Mouse (Mus musculus) left cerebral cortex, adult 8-10 months (tissue): Measurements from ENCODE around the gene Tmem132c. TPM values are rescaled to one million over a fixed set of nuclear protein-coding genes. Genes with fewer than 3 reads are reported as not detected.
A peak's percentile ranks its signal among the peaks of the same experiment; 100 is the strongest.

Source experiments
- DNase-seq, 2 experiments: peaks; one replicate each; pipeline ENCODE4 v3.0.0; 2022; ENCODE audit warnings: low spot score in 2 of 2
- total RNA-seq, 4 experiments: library from RNA; stranded (reverse); gene quantifications; 2 replicates each; pipeline ENCODE4 v1.2.4; 2022

The Tmem132c gene
- total RNA-seq, 4 experiments from 2014 or later, result 5.6 to 6.3 (median 6.2) TPM

GRCm38 (mm10) chr5:127405391-127406000, 163.9 kb downstream of the Tmem132c start:
- no peak for DNase-seq

- no peak for DNase-seq
These were observed 164.5 kb downstream of the Tmem132c start for GRCm38 (mm10) chr5:127406014-127406655.

- peak in 1 of 2 experiments; percentile 45 for DNase-seq
These were observed 174.9 kb downstream of the Tmem132c start for GRCm38 (mm10) chr5:127416536-127416935.

GRCm38 (mm10) chr5:127423936-127424335, 182.3 kb downstream of the Tmem132c start:
- no peak for DNase-seq

- DNase-seq, result no peak
These were observed 187.5 kb downstream of the Tmem132c start for GRCm38 (mm10) chr5:127429124-127429523.

- no peak for DNase-seq
These were observed 190.0 kb downstream of the Tmem132c start for GRCm38 (mm10) chr5:127431561-127431960.

- no peak for DNase-seq
These were observed 195.2 kb downstream of the Tmem132c start for GRCm38 (mm10) chr5:127436836-127437235.

GRCm38 (mm10) chr5:127438639-127439038, 197.0 kb downstream of the Tmem132c start:
- DNase-seq, result no peak

GRCm38 (mm10) chr5:127441963-127442362, 200.4 kb downstream of the Tmem132c start:
- DNase-seq, result no peak

- peak in 1 of 2 experiments; percentile 4 for DNase-seq
These were observed 212.0 kb downstream of the Tmem132c start for GRCm38 (mm10) chr5:127453580-127453979.

GRCm38 (mm10) chr5:127454068-127454467, 212.5 kb downstream of the Tmem132c start:
- no peak for DNase-seq

GRCm38 (mm10) chr5:127456076-127456475, 214.5 kb downstream of the Tmem132c start:
- DNase-seq, result no peak

- no peak for DNase-seq
These were observed 226.5 kb downstream of the Tmem132c start for GRCm38 (mm10) chr5:127468151-127468550.

- no peak for DNase-seq
These were observed 228.7 kb downstream of the Tmem132c start for GRCm38 (mm10) chr5:127470351-127470750.

GRCm38 (mm10) chr5:127471902-127472301, 230.3 kb downstream of the Tmem132c start:
- DNase-seq, result no peak

- no peak for DNase-seq
These were observed 232.1 kb downstream of the Tmem132c start for GRCm38 (mm10) chr5:127473706-127474105.

- no peak for DNase-seq
These were observed 233.2 kb downstream of the Tmem132c start for GRCm38 (mm10) chr5:127474856-127475255.

- no peak for DNase-seq
These were observed 236.2 kb downstream of the Tmem132c start for GRCm38 (mm10) chr5:127477790-127478189.

GRCm38 (mm10) chr5:127478322-127478721, 236.7 kb downstream of the Tmem132c start:
- DNase-seq, result no peak

GRCm38 (mm10) chr5:127480931-127481330, 239.3 kb downstream of the Tmem132c start:
- DNase-seq, result no peak

GRCm38 (mm10) chr5:127481416-127481815, 239.8 kb downstream of the Tmem132c start:
- DNase-seq, result no peak

GRCm38 (mm10) chr5:127482342-127482741, 240.7 kb downstream of the Tmem132c start:
- DNase-seq, result no peak
